Mouse (Mus musculus) C2C12 (cell line): ENCODE measurements around the gene Fxyd4. TPM values are rescaled to one million over a fixed set of nuclear protein-coding genes. Genes with fewer than 3 reads are reported as not detected.

Experiments
- H3K27me3 ChIP-seq: one replicate; pipeline ENCODE4 v1.6.1; 2011; ENCODE audit not compliant: control insufficient read depth, insufficient read depth, insufficient read length
- H3K36me3 ChIP-seq: one replicate; pipeline ENCODE4 v1.6.1; 2011; ENCODE audit not compliant: control insufficient read depth, insufficient read depth
- H3K4me3 ChIP-seq: one replicate; pipeline ENCODE4 v1.5.1; 2011; ENCODE audit warnings: mild to moderate bottlenecking, control low read depth; ENCODE audit not compliant: poor library complexity, insufficient read depth, severe bottlenecking
- H3K79me2 ChIP-seq: one replicate; pipeline ENCODE4 v1.6.1; 2011; ENCODE audit not compliant: control insufficient read depth, insufficient read depth
- H3K79me3 ChIP-seq: one replicate; pipeline ENCODE4 v1.6.1; 2011; ENCODE audit warnings: low read depth, control low read depth
- H3ac ChIP-seq: one replicate; pipeline ENCODE3; 2011; ENCODE audit warnings: low read depth; ENCODE audit not compliant: control insufficient read depth, insufficient read length
- CEBPB ChIP-seq: IDR thresholded peaks from one replicate; pipeline ENCODE4 v1.6.1; 2011; ENCODE audit warnings: low read depth, mild to moderate bottlenecking, control low read depth, moderate library complexity
- CTCF ChIP-seq: IDR thresholded peaks from one replicate; pipeline ENCODE4 v1.5.1; 2011; ENCODE audit not compliant: control insufficient read depth, insufficient read depth, insufficient read length
- FOSL1 ChIP-seq: IDR thresholded peaks from one replicate; pipeline ENCODE4 v1.8.0; 2011; ENCODE audit warnings: mild to moderate bottlenecking, low read length; ENCODE audit not compliant: poor library complexity, insufficient read depth, severe bottlenecking
- MAX ChIP-seq: IDR thresholded peaks from one replicate; pipeline ENCODE4 v1.6.1; 2011; ENCODE audit warnings: mild to moderate bottlenecking, control low read depth
- MYOD1 ChIP-seq: IDR thresholded peaks from one replicate; pipeline ENCODE4 v1.6.1; 2011; ENCODE audit warnings: low read depth; ENCODE audit not compliant: control insufficient read depth, insufficient read length
- MYOG ChIP-seq: IDR thresholded peaks from one replicate; pipeline ENCODE4 v1.6.1; 2011; ENCODE audit not compliant: control insufficient read depth, insufficient read length; ENCODE audit errors: extremely low read depth
- USF1 ChIP-seq: IDR thresholded peaks from one replicate; pipeline ENCODE4 v1.6.1; 2011; ENCODE audit warnings: low read depth, mild to moderate bottlenecking, control low read depth, moderate library complexity
- microRNA-seq: library from miRNA; unstranded; fragments of <30 nt; microRNA quantifications from one replicate; pipeline ENCODE4, GENCODE M21; 2019; ENCODE audit warnings: borderline microRNAs expressed
- polyA plus RNA-seq: library from polyadenylated mRNA; unstranded; fragments of >200 nt; fragmentation: generic; extraction: Trizol; gene quantifications from one replicate; pipeline ENCODE4 v1.2.1, GENCODE M21; 2012; ENCODE audit warnings: missing spikeins

The Fxyd4 gene
- polyA plus RNA-seq, 1 experiment = 0.75 TPM

- Histone ChIP-seq H3K36me3 (no peaks in the 10 kb centered on the region), H3K4me3 (no peak overlapping the region), H3K79me3 (no peaks in the 10 kb centered on the region), H3K27me3 (no peaks in the 10 kb centered on the region), H3ac (no peak overlapping the region), H3K79me2 (no peaks in the 10 kb centered on the region)
- no peak for TF ChIP-seq MAX
- no peak for TF ChIP-seq CTCF
- no peak for TF ChIP-seq MYOG
- TF ChIP-seq CEBPB = no peak
- no peak for TF ChIP-seq FOSL1
- no peak for TF ChIP-seq USF1
- no peak for TF ChIP-seq MYOD1
These were observed 45.9 kb downstream of the Fxyd4 start for GRCm38 (mm10) chr6:117891369-117892160.

GRCm38 (mm10) chr6:117890257-117890656 lies 47.2 kb downstream of the Fxyd4 start:
- Histone ChIP-seq H3K27me3 (no peaks in the 10 kb centered on the region), H3K79me3 (no peaks in the 10 kb centered on the region), H3ac (no peak overlapping the region), H3K4me3 (no peak overlapping the region), H3K79me2 (no peaks in the 10 kb centered on the region), H3K36me3 (no peaks in the 10 kb centered on the region)
- TF ChIP-seq MYOD1 (no peak), CTCF (no peak), USF1 (no peak), FOSL1 (no peak), MAX (no peak), CEBPB (no peak), MYOG (no peak)

- Histone ChIP-seq H3K79me3 (no peaks in the 10 kb centered on the region), H3K79me2 (no peaks in the 10 kb centered on the region), H3K4me3 (no peak overlapping the region), H3ac (no peak overlapping the region), H3K36me3 (no peaks in the 10 kb centered on the region), H3K27me3 (no peaks in the 10 kb centered on the region)
- no peak for TF ChIP-seq USF1
These were observed 48.8 kb downstream of the Fxyd4 start for GRCm38 (mm10) chr6:117888642-117889096.

GRCm38 (mm10) chr6:117888032-117888431 lies 49.5 kb downstream of the Fxyd4 start:
- no peaks in the 10 kb centered on the region for H3K36me3 ChIP-seq
- H3K4me3 ChIP-seq = no peak overlapping the region
- no peaks in the 10 kb centered on the region for H3K79me3 ChIP-seq
- no peaks in the 10 kb centered on the region for H3K27me3 ChIP-seq
- no peak overlapping the region for H3ac ChIP-seq
- no peaks in the 10 kb centered on the region for H3K79me2 ChIP-seq
- no peak for TF ChIP-seq MYOG
- no peak for TF ChIP-seq MAX
- no peak for TF ChIP-seq USF1
- no peak for TF ChIP-seq CEBPB
- no peak for TF ChIP-seq MYOD1
- no peak for TF ChIP-seq FOSL1
- no peak for TF ChIP-seq CTCF

- Histone ChIP-seq H3K79me3 (no peaks in the 10 kb centered on the region), H3K79me2 (peaks cover 6% of the 10 kb centered on the region), H3ac (no peak overlapping the region), H3K36me3 (no peaks in the 10 kb centered on the region), H3K4me3 (no peak overlapping the region), H3K27me3 (no peaks in the 10 kb centered on the region)
- TF ChIP-seq FOSL1 (no peak), USF1 (no peak), MYOG (no peak), MYOD1 (no peak), CEBPB (no peak), MAX (no peak), CTCF (no peak)
These were observed 51.5 kb downstream of the Fxyd4 start for GRCm38 (mm10) chr6:117885943-117886342.

Small RNA genes within 50 kb of the gene (microRNA-seq; reads per million reads assigned to microRNA genes)
- not detected for gene Gm25535

Other genes with a start within 250 kb of the Fxyd4 start
- 53.2 TPM for gene Zfp637, start 96.5 kb downstream of the Fxyd4 start, polyA plus RNA-seq
- gene Zfp239, start 75.6 kb downstream of the Fxyd4 start, polyA plus RNA-seq = 4.4 TPM
- 374 TPM for gene Hnrnpf, start 37.4 kb downstream of the Fxyd4 start, polyA plus RNA-seq
- gene Rasgef1a, start 73.7 kb upstream of the Fxyd4 start, polyA plus RNA-seq = 0.09 TPM
- 4.6 TPM for gene Csgalnact2, start 201.4 kb upstream of the Fxyd4 start, polyA plus RNA-seq